ENCODE assay signal across 10 mouse cellular contexts in genomic region chr9:21835258-21835912, GRCm38 (mm10). TPM values are rescaled to one million over a fixed set of nuclear protein-coding genes. Genes with fewer than 3 reads are reported as not detected.
DNase-seq lines count a peak whose midpoint lies in the region; ATAC-seq and TF ChIP-seq lines count a peak whose summit lies in the region.
"Had no signal": no experiment of that assay in that cellular context is flagged by ENCODE, and none has a peak within 500 bp of the region (broad histone marks: within the 10 kb centered on the region; RNA-seq: fewer than 3 reads in every experiment).

Gene Angptl8, plus strand, starts transcription at chr9:21835510.

- peak within 1 kb of the TSS; percentile 39 for H3K4me2 ChIP-seq in kidney, embryonic 16.5 days (replicated peaks; ENCODE audit: low read depth, low read length)
- H3K4me2 ChIP-seq in lung, postnatal 0 days (replicated peaks; ENCODE audit: low read depth, low read length) = peak within 1 kb of the TSS; percentile 34

- peak; percentile 69 for ATAC-seq in kidney, embryonic 16.5 days (ENCODE audit: low FRiP score, low TSS enrichment)
- peak; percentile 91 for ATAC-seq in lung, postnatal 0 days

- peak within 1 kb of the TSS; percentile 47; the same call in 1 of the 2 replicates for H3K9ac ChIP-seq in kidney, embryonic 16.5 days (replicated peaks; ENCODE audit: low read length)
- H3K9ac ChIP-seq in lung, postnatal 0 days (replicated peaks; ENCODE audit: low read depth) = no peak within 1 kb of the TSS

- H3K27me3 ChIP-seq in E14TG2a.4 (ENCODE audit: insufficient read depth, low read length) = no peaks in the 10 kb centered on the region
- H3K27me3 ChIP-seq in kidney, embryonic 16.5 days (ENCODE audit: insufficient read depth, low read length) = no peaks in the 10 kb centered on the region
- no peaks in the 10 kb centered on the region for H3K27me3 ChIP-seq in lung, postnatal 0 days (replicated peaks; ENCODE audit: insufficient read depth, low read length)

- H3K9me3 ChIP-seq in E14TG2a.4 (ENCODE audit: low read length) = no peaks in the 10 kb centered on the region
- H3K9me3 ChIP-seq in kidney, embryonic 16.5 days (ENCODE audit: low read length) = no peaks in the 10 kb centered on the region
- H3K9me3 ChIP-seq in lung, postnatal 0 days (ENCODE audit: low read length) = no peaks in the 10 kb centered on the region

- TF ChIP-seq EP300 in lung, postnatal 0 days (IDR thresholded peaks at IDR 0.05) = peak; percentile 51; the same call in 1 of the 2 replicates

- peaks cover 99% of the 10 kb centered on the region for H3K36me3 ChIP-seq in E14TG2a.4 (ENCODE audit: insufficient read depth, low read length)
- peaks cover 54% of the 10 kb centered on the region for H3K36me3 ChIP-seq in kidney, embryonic 16.5 days (ENCODE audit: insufficient read depth, low read length)
- H3K36me3 ChIP-seq in lung, postnatal 0 days (ENCODE audit: insufficient read depth, low read length) = peaks cover 25% of the 10 kb centered on the region; the same call in 1 of the 2 replicates

- no peak for TF ChIP-seq CTCF in E14TG2a.4 (conservative IDR thresholded peaks at IDR 0.05; ENCODE audit: low read length)
- TF ChIP-seq CTCF in lung, postnatal 0 days (IDR thresholded peaks at IDR 0.05) = no peak

- peak within 1 kb of the TSS; percentile 26 for H3K4me3 ChIP-seq in E14TG2a.4 (replicated peaks; ENCODE audit: low read length)
- peak within 1 kb of the TSS; percentile 11 for H3K4me3 ChIP-seq in kidney, embryonic 16.5 days (ENCODE audit: low read length)
- H3K4me3 ChIP-seq in lung, postnatal 0 days (ENCODE audit: low read depth, low read length) = no peak within 1 kb of the TSS

- H3K27ac ChIP-seq in kidney, embryonic 16.5 days (ENCODE audit: low read length) = peak within 1 kb of the TSS; percentile 67
- peak within 1 kb of the TSS; percentile 85 for H3K27ac ChIP-seq in lung, postnatal 0 days (ENCODE audit: low read length)

- H3K4me1 ChIP-seq in E14TG2a.4 (replicated peaks; ENCODE audit: low read depth, low read length) = peaks cover 94% of the 10 kb centered on the region
- peaks cover 3% of the 10 kb centered on the region; the same call in 1 of the 2 replicates for H3K4me1 ChIP-seq in kidney, embryonic 16.5 days (ENCODE audit: insufficient read depth, low read length)
- H3K4me1 ChIP-seq in lung, postnatal 0 days (ENCODE audit: insufficient read depth, low read depth, low read length) = no peaks in the 10 kb centered on the region; the same call in 1 of the 2 replicates

- 58% methylated on average over 15 of the region's 15 CpGs for WGBS in kidney, embryonic 16.5 days
- 45% methylated on average over 15 of the region's 15 CpGs for WGBS in lung, postnatal 0 days

- peak; percentile 85 for DNase-seq in adrenal gland, postnatal 14 days
- peak; percentile 92 for DNase-seq in lung, postnatal 0 days (ENCODE audit: low spot score)
- DNase-seq in c-Kit-positive CD71-positive TER-119-positive erythroid progenitor cells, embryonic 14.5 days (ENCODE audit: low spot score) = no peak
- no peak for DNase-seq in cerebellum, adult 8-10 months
- no peak for DNase-seq in cerebellum, adult 9-11 months
- DNase-seq in testis, postnatal 10 days (ENCODE audit: low spot score) = no peak
- DNase-seq: spleen, adult 18-20 months had no signal

RNA-seq across cellular contexts. Expression of gene Angptl8, which starts in this region (rescaled TPM):
- 5.1 and 10.2 TPM in 2 replicates for total RNA-seq in adrenal gland, postnatal 14 days (2021)
- polyA plus RNA-seq in kidney, embryonic 16.5 days (2015; fragmentation: Nextera tagmentation; extraction: Ambion mirVana) = 5.4 and 6.0 TPM in 2 replicates
- 6.2 and 7.4 TPM in 2 replicates for polyA plus RNA-seq in lung, postnatal 0 days (2015; fragmentation: Nextera tagmentation; extraction: Ambion mirVana)
- total RNA-seq: megakaryocyte-erythroid progenitor cell, adult 5-6 weeks had no signal

Comparison
In these comparisons a context has a peak if more than half of its experiments do, and no peak if none do; other contexts are left out.
1. DNase-seq: peak in adrenal gland, postnatal 14 days (single experiment) and lung, postnatal 0 days (single experiment); none in c-Kit-positive CD71-positive TER-119-positive erythroid progenitor cells, embryonic 14.5 days (single experiment), cerebellum, adult 8-10 months (single experiment), cerebellum, adult 9-11 months (single experiment) and testis, postnatal 10 days (single experiment).